Mouse (Mus musculus) heart, embryonic 14.5 days (tissue): Measurements from ENCODE around the gene Ssxb6. TPM values are rescaled to one million over a fixed set of nuclear protein-coding genes. Genes with fewer than 3 reads are reported as not detected.
"Not testable (repeated sequence)": the region's sequence is repeated elsewhere in the genome, so short reads cannot be mapped to it uniquely, and the experiment has no call there.

ENCODE experiments used
- ATAC-seq: fragments of 200-750 bp; cut with Nextera tagmentation; 2 replicates; pipeline ENCODE4 v1.8.0; 2017; ENCODE audit warnings: low read depth, moderate TSS enrichment; ENCODE audit not compliant: insufficient number of reproducible peaks, insufficient read depth, low FRiP score
- H3K27ac ChIP-seq, 2 experiments: fragments of 200-500 bp in 1 of 2; fragments of 300-500 bp in 1 of 2; sonication (generic) in 1 of 2; replicated peaks in 1 of 2; 2 replicates each; pipeline ENCODE4 v1.5.1; 2012 to 2014; ENCODE audit warnings: low read depth in 2 of 2, low read length in 2 of 2, control low read depth in 1 of 2, mild to moderate bottlenecking in 1 of 2, mixed read lengths in 1 of 2; ENCODE audit not compliant: control insufficient read depth in 1 of 2, insufficient read depth in 1 of 2
- H3K27me3 ChIP-seq: fragments of 300-500 bp; sonication (generic); 2 replicates; pipeline ENCODE4 v1.6.1; 2014; ENCODE audit warnings: mild to moderate bottlenecking, low read length, control low read depth; ENCODE audit not compliant: control insufficient read depth, insufficient read depth
- H3K36me3 ChIP-seq: fragments of 300-500 bp; sonication (generic); 2 replicates; pipeline ENCODE4 v1.6.1; 2014; ENCODE audit warnings: mild to moderate bottlenecking, control low read depth, low read length, mixed read lengths; ENCODE audit not compliant: control insufficient read depth, insufficient read depth
- H3K4me1 ChIP-seq, 2 experiments: fragments of 200-500 bp in 1 of 2; fragments of 300-500 bp in 1 of 2; sonication (generic) in 1 of 2; 2 replicates each; pipeline ENCODE4 v1.6.1; 2012 to 2014; ENCODE audit warnings: low read length in 2 of 2, control low read depth in 1 of 2, mixed read lengths in 1 of 2; ENCODE audit not compliant: control insufficient read depth in 2 of 2, insufficient read depth in 2 of 2
- H3K4me2 ChIP-seq: fragments of 300-500 bp; sonication (generic); 2 replicates; pipeline ENCODE4 v1.6.1; 2014; ENCODE audit warnings: mild to moderate bottlenecking, low read length
- H3K4me3 ChIP-seq, 2 experiments: fragments of 200-500 bp in 1 of 2; fragments of 300-500 bp in 1 of 2; sonication (generic) in 1 of 2; 2 replicates each; pipeline ENCODE4 v1.5.1; 2012 to 2014; ENCODE audit warnings: low read length in 2 of 2, mild to moderate bottlenecking in 2 of 2, control low read depth in 1 of 2, low read depth in 1 of 2, moderate library complexity in 1 of 2; ENCODE audit not compliant: control insufficient read depth in 1 of 2, insufficient read depth in 1 of 2
- H3K9ac ChIP-seq: fragments of 300-500 bp; sonication (generic); 2 replicates; pipeline ENCODE4 v1.6.1; 2014; ENCODE audit warnings: mild to moderate bottlenecking, low read length
- H3K9me3 ChIP-seq: fragments of 300-500 bp; sonication (generic); 2 replicates; pipeline ENCODE4 v1.6.1; 2016; ENCODE audit warnings: low read length, control low read depth; ENCODE audit not compliant: control insufficient read depth
- WGBS: fragments of 180-500 bp; shearing (Covaris S2); extraction: QIAGEN DNeasy Blood & Tissue Kit; methylation state at CpG from one replicate; pipeline ENCODE4 v1.1.7; 2014; 5-methylcytosine and 5-hydroxymethylcytosine counted together
- polyA plus RNA-seq: library from polyadenylated mRNA; unstranded; fragments of >200 nt; fragmentation: Nextera tagmentation; extraction: Ambion mirVana; gene quantifications from 2 replicates; pipeline ENCODE4 v1.2.1, GENCODE M21; 2014

The Ssxb6 gene
- polyA plus RNA-seq, result not detected in 2 replicates

DNA sequence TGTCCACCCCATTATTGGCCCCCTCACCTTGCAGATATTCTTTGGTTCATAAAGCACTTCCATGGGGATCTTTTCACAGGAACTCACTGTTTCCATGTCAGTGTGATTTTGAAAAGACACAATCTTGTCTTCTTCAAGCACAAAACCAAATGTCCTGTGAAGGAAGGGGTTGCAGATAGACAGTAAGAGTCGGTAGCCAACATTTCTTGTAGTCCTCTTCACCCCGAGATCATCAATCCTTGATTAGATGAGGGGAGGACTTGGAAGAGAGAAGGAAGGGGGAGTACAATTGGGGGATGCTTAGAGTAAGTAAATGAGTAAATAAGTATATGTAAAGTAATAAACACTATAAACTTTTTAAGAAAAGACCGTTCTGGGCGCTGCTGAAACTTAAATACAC is at the start of gene Ssxb6:
Gene Ssxb6, minus strand, starts transcription at position 101 of the 400 bp plus-strand sequence.
- H3K4me3 ChIP-seq, H3K9ac ChIP-seq, H3K4me2 ChIP-seq, H3K4me1 ChIP-seq, H3K9me3 ChIP-seq, H3K27me3 ChIP-seq, H3K27ac ChIP-seq, ATAC-seq, H3K36me3 ChIP-seq: not testable (repeated sequence)
- 61% methylated on average over 4 of the region's 4 CpGs for WGBS

DNA sequence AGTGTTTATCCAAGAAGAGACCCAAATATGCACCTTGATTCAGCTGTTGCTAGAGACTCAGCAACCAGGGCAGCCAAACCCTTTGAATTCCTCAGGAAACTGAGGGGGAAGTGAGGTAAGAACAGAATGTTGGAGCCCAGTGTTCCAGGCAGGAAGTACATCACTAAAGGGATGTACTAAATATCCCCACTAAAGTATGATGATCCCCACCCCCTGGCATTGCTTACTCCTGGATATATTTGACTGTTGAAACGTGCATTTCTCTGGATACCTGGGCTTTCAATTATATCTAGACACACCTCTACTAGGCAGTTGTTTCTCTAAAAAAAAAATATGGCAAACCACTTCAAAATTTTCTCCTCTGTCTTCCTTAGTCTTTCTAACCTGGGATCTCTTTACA is 43.7 kb upstream of the Ssxb6 start, which contains the start of gene Ssxb3:
Gene Ssxb3, minus strand, starts transcription at position 101 of the 400 bp plus-strand sequence.
- 40% methylated on average over 1 of the region's 1 CpGs for WGBS
- H3K4me3 ChIP-seq, H3K36me3 ChIP-seq, ATAC-seq, H3K9me3 ChIP-seq, H3K27me3 ChIP-seq, H3K4me2 ChIP-seq, H3K4me1 ChIP-seq, H3K27ac ChIP-seq, H3K9ac ChIP-seq: not testable (repeated sequence)

DNA sequence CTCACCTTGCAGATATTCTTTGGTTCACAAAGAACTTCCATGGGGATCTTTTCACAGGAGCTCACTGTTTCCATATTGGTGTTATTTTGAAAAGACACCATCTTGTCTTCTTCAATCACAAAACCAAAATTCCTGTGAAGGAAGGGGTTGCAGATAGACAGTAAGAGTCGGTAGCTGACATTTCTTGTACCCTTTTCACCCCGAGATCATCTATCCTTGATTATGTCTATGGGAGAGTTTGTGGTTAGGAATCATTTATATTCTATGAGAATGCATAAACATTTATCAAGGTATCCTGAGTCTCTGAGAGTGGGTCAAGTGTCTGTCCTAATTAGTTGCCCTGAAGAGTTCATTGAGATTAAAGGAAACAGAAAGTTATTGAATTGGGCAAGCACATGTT is 23.2 kb downstream of the Ssxb6 start, which contains the start of gene Gm14459:
Gene Gm14459, minus strand, starts transcription at position 101 of the 400 bp plus-strand sequence.
- H3K9me3 ChIP-seq, result no peaks in the 10 kb centered on the region
- ATAC-seq, result no peak
- no peak within 1 kb of the TSS for H3K4me3 ChIP-seq
- no peaks in the 10 kb centered on the region for H3K36me3 ChIP-seq
- H3K4me2 ChIP-seq, result no peak within 1 kb of the TSS
- no peaks in the 10 kb centered on the region for H3K27me3 ChIP-seq
- H3K4me1 ChIP-seq, result no peaks in the 10 kb centered on the region
- WGBS, result 65% methylated on average over 2 of the region's 2 CpGs
- no peak within 1 kb of the TSS for H3K9ac ChIP-seq
- no peak within 1 kb of the TSS for H3K27ac ChIP-seq

Other genes starting within 250 kb of the Ssxb6 start
- gene Ssxb10, start 220.8 kb downstream of the Ssxb6 start, polyA plus RNA-seq, result not detected in 2 replicates
- gene Ssxb9, start 181.3 kb downstream of the Ssxb6 start, polyA plus RNA-seq, result not detected in 2 replicates
- not detected in 2 replicates for gene Ssxb1, start 134.9 kb downstream of the Ssxb6 start, polyA plus RNA-seq
- gene Ssxb2, start 86.5 kb downstream of the Ssxb6 start, polyA plus RNA-seq, result not detected in 2 replicates
- gene Gm14459, start 23.3 kb downstream of the Ssxb6 start, polyA plus RNA-seq, result not detected in 2 replicates
- not detected in 2 replicates for gene Ssxb3, start 43.6 kb upstream of the Ssxb6 start, polyA plus RNA-seq
- gene Ssxb8, start 142.6 kb upstream of the Ssxb6 start, polyA plus RNA-seq, result not detected in 2 replicates
- gene Ssx9, start 200.2 kb upstream of the Ssxb6 start, polyA plus RNA-seq, result not detected in 2 replicates